Mouse (Mus musculus) stomach, embryonic 15.5 days (tissue): ENCODE results near the gene Aldh3b1. TPM values are rescaled to one million over a fixed set of nuclear protein-coding genes. Genes with fewer than 3 reads are reported as not detected.
A peak's percentile ranks its signal among the peaks of the same experiment; 100 is the strongest.

Experiments used
- ATAC-seq: fragments of 200-750 bp; cut with Nextera tagmentation; 2 replicates; pipeline ENCODE4 v1.8.0; 2017; ENCODE audit warnings: low read depth, moderate number of reproducible peaks, moderate TSS enrichment; ENCODE audit not compliant: insufficient read depth, low FRiP score
- H3K27ac ChIP-seq: fragments of 300-500 bp; sonication (generic); 2 replicates; pipeline ENCODE4 v1.5.1; 2015; ENCODE audit warnings: mild to moderate bottlenecking, inconsistent platforms
- H3K27me3 ChIP-seq: fragments of 300-500 bp; sonication (generic); replicated peaks from 2 replicates; pipeline ENCODE4 v1.6.1; 2015; ENCODE audit warnings: inconsistent platforms
- H3K36me3 ChIP-seq: fragments of 300-500 bp; sonication (generic); 2 replicates; pipeline ENCODE4 v1.6.1; 2015; ENCODE audit warnings: inconsistent platforms
- H3K4me1 ChIP-seq: fragments of 300-500 bp; sonication (generic); 2 replicates; pipeline ENCODE4 v1.6.1; 2015; ENCODE audit warnings: inconsistent platforms
- H3K4me2 ChIP-seq: fragments of 300-500 bp; sonication (generic); 2 replicates; pipeline ENCODE4 v1.6.1; 2015; ENCODE audit warnings: mild to moderate bottlenecking, inconsistent platforms
- H3K4me3 ChIP-seq: fragments of 300-500 bp; sonication (generic); replicated peaks from 2 replicates; pipeline ENCODE4 v1.5.1; 2015; ENCODE audit warnings: inconsistent platforms
- H3K9ac ChIP-seq: fragments of 300-500 bp; sonication (generic); 2 replicates; pipeline ENCODE4 v1.6.1; 2015; ENCODE audit warnings: inconsistent platforms
- H3K9me3 ChIP-seq: fragments of 300-500 bp; sonication (generic); 2 replicates; pipeline ENCODE4 v1.6.1; 2016; ENCODE audit warnings: inconsistent platforms
- WGBS: fragments of 180-500 bp; shearing (Covaris S2); methylation state at CpG from one replicate; pipeline ENCODE4 v1.1.7; 2015; 5-methylcytosine and 5-hydroxymethylcytosine counted together
- polyA plus RNA-seq: library from polyadenylated mRNA; unstranded; fragments of >200 nt; fragmentation: Nextera tagmentation; extraction: Ambion mirVana; gene quantifications from 2 replicates; pipeline ENCODE4 v1.2.1, GENCODE M21; 2015

The Aldh3b1 gene
- polyA plus RNA-seq, 1 experiment from 2014 or later: 3.6 TPM

DNA sequence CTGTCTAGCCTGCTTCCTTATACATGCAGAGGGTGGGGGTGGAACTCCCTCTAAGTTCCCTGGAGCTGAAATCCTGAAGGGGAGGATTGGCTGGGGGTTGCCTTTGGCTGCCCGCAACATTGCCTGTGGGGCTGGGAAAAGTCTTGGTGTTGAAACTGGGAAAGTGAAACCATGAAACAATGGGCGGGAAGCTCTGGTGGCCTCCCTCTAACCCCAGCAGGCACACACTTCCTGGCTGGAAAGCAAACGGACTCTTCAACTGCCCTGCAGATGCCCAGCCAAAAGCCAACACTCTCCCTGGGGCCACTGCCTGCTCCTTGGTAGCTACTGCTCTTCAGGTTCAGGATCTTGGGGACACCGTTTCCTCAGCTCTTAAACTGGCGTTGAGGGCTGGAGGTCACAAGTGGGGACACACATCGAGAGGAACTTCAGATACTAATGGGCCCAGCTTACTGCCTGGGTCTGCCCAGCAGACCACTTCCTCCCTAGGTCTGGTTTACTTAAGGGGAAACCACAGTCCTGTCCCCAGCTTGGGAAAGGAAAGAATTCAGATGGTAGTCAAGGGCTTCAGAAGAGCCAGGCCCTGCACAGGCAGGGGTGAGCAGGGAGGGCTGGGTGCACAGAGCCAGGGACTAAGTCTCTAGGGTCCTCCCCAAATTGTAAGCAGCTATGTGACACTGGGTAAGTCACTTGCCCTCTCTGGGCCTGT lies 24.2 kb downstream of the Aldh3b1 start:
- Histone ChIP-seq H3K4me1 (peaks cover 34% of the 10 kb centered on the region), H3K27me3 (no peaks in the 10 kb centered on the region), H3K9me3 (no peaks in the 10 kb centered on the region), H3K9ac (peak overlapping the region; percentile 26; the same call in 1 of the 2 replicates), H3K4me2 (peak overlapping the region; percentile 90), H3K4me3 (peak overlapping the region; percentile 78), H3K36me3 (peaks cover 28% of the 10 kb centered on the region), H3K27ac (peak overlapping the region; percentile 84)
- 29% methylated on average over 6 of the region's 6 CpGs for WGBS
- 0 out of 2 replicates have a peak, but pooled peaks have one; percentile 2 for ATAC-seq

DNA sequence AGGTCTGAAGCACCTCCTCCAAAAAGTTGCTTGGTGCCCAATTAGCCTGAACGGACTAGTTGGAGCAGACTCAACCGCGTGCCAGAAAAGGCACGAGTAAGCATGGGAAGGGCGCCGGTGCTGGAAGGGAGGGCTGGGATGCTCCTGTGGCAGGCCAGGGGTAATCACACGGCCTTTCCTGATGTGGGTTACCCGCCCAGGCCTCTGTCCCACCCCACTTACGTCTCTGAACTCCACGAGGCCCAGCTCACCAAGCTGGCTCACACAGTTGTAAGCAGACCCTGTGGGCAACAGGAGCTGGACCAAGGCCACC lies 25.3 kb downstream of the Aldh3b1 start:
- Histone ChIP-seq H3K36me3 (peaks cover 25% of the 10 kb centered on the region), H3K4me2 (peak overlapping the region; percentile 90; the same call in 1 of the 2 replicates), H3K9me3 (no peaks in the 10 kb centered on the region), H3K4me1 (peaks cover 34% of the 10 kb centered on the region), H3K27ac (no peak overlapping the region), H3K9ac (no peak overlapping the region), H3K4me3 (no peak overlapping the region), H3K27me3 (no peaks in the 10 kb centered on the region)
- WGBS: 69% methylated on average over 10 of the region's 10 CpGs
- no peak for ATAC-seq

DNA sequence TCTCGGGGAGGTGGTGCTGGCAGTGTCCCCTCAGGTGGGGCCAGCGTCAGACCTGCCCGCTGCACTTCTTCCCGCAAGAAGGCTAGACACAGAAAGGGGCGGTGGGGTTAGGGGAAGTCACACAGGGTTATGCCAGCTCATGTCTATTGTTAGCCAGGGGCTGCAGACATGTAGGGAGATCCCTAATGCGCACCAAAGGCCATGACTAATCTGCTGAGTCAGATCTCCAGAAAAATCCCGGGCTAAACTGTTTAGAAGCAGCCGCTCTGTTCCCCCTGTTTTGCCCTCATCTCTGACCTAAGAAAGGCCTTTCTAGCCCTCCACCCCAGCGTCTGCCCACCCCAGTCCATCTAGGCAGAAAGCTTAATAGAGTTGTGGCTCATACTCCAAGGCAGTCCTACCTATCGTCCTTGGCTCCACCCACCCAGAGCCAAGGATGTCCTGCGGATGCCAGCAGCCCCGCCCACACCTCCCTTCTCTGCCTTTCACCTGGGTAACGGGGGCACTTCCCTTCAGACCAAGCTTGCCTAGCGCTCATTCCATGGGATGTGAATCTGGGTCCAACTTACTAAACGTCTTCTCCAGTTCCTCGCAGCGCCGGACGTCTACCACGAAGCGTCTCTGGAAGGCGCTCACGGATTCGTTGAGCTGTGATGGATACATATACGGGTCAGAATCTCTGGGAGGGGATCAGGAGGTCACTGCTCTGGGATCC lies 25.8 kb downstream of the Aldh3b1 start:
- Histone ChIP-seq H3K27me3 (no peaks in the 10 kb centered on the region), H3K9me3 (no peaks in the 10 kb centered on the region), H3K36me3 (peaks cover 20% of the 10 kb centered on the region), H3K9ac (no peak overlapping the region), H3K4me1 (peaks cover 34% of the 10 kb centered on the region), H3K27ac (no peak overlapping the region), H3K4me2 (no peak overlapping the region), H3K4me3 (no peak overlapping the region)
- 78% methylated on average over 25 of the region's 25 CpGs for WGBS
- no peak for ATAC-seq

DNA sequence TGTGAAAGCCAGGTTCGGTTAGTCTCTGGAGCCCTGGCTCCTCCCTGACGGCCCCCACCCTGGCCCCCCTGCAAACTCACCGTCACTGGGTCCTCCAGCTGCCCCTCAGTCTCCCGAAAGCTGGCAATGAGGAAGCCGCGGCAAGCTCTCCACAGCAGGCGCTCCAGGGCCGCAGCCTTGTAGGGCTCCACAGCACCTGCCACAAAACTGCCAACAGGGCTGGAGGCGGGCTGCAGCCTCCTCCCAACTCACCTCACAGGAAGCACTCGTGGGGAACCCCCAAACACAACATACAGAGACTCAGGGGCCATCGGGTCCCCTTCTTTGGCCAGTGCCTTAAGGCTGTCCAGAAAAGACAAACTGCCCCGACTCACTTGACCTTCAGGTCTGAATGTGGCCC lies 26.6 kb downstream of the Aldh3b1 start:
- Histone ChIP-seq H3K4me3 (no peak overlapping the region), H3K4me1 (peaks cover 32% of the 10 kb centered on the region), H3K9me3 (no peaks in the 10 kb centered on the region), H3K27me3 (no peaks in the 10 kb centered on the region), H3K27ac (no peak overlapping the region), H3K4me2 (no peak overlapping the region), H3K36me3 (peaks cover 16% of the 10 kb centered on the region), H3K9ac (no peak overlapping the region)
- ATAC-seq: no peak
- 85% methylated on average over 12 of the region's 12 CpGs for WGBS

DNA sequence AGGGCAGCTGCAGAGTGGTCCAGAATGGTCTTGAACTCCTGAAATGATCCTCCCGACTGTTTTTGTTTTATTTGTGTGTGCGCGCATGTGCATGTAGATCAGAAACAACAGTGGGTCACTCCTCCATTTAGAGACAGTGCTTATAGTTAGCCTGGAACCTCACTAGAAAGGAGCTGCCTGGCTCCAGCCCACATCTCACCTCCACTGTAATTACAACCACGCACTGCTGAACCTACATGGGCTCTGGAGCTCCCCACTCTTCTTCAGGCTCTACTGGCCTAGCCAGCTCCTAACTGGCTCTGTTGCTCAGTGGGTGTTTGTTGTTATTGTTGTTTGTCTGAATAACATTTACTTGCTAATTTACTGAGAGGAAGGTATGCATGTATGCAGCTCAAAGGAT lies 30.0 kb downstream of the Aldh3b1 start:
- WGBS: 92% methylated on average over 4 of the region's 4 CpGs
- peaks cover 28% of the 10 kb centered on the region for H3K36me3 ChIP-seq
- no peak overlapping the region for H3K27ac ChIP-seq

DNA sequence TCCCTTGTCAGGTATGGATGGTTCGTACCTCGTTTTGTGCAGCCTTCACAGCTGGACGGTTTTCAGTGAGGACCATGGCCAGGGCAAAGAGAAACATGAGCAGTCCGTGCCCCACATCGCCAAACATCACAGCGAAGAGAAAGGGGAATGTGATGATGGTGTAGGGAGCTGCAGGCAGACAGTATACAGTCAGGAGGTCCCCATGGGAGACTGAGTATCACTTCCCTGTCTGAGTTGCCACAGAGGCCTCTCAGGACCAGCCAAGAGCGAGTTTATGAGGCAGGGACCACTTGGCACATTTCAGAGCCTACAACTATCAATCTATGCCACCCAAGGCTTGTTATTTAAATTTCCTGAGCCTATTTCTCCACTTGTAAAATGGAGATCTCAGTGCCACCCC lies 30.7 kb downstream of the Aldh3b1 start:
- Histone ChIP-seq H3K36me3 (peaks cover 25% of the 10 kb centered on the region), H3K4me3 (no peak overlapping the region), H3K4me2 (no peak overlapping the region), H3K27ac (no peak overlapping the region), H3K27me3 (no peaks in the 10 kb centered on the region), H3K4me1 (no peaks in the 10 kb centered on the region), H3K9me3 (no peaks in the 10 kb centered on the region), H3K9ac (no peak overlapping the region)
- 84% methylated on average over 7 of the region's 7 CpGs for WGBS
- no peak for ATAC-seq

More for the DNA sequence above, 30.0 kb downstream of the Aldh3b1 start:
- Histone ChIP-seq H3K9me3 (no peaks in the 10 kb centered on the region), H3K27me3 (no peaks in the 10 kb centered on the region), H3K4me3 (no peak overlapping the region), H3K4me2 (no peak overlapping the region), H3K9ac (no peak overlapping the region), H3K4me1 (peaks cover 6% of the 10 kb centered on the region; the same call in 1 of the 2 replicates)
- no peak for ATAC-seq

DNA sequence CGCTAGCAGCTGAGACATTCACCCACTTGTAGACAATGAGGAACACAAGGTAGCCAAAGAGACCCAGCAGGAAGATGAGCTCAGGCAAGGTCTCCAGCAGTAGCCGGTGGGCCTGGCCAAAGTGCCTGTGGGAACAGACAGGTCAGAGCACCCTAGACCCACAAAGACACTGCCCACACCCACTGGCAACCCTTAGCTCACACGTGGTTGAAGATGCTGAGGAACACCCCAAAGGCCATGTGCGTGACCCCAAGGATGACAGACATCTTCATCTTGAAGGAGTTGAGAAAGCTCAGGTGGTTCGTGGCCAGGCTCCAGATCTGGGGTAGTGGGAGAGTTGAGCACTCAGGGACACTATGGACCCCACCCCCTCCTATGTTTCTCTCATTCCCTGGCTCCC lies 32.1 kb downstream of the Aldh3b1 start:
- 88% methylated on average over 5 of the region's 5 CpGs for whole genome bisulfite sequencing
- Histone ChIP-seq H3K9me3 (no peaks in the 10 kb centered on the region), H3K9ac (no peak overlapping the region), H3K27ac (no peak overlapping the region), H3K36me3 (peaks cover 30% of the 10 kb centered on the region), H3K27me3 (no peaks in the 10 kb centered on the region), H3K4me3 (no peak overlapping the region), H3K4me2 (no peak overlapping the region), H3K4me1 (no peaks in the 10 kb centered on the region)
- no peak for ATAC-seq

DNA sequence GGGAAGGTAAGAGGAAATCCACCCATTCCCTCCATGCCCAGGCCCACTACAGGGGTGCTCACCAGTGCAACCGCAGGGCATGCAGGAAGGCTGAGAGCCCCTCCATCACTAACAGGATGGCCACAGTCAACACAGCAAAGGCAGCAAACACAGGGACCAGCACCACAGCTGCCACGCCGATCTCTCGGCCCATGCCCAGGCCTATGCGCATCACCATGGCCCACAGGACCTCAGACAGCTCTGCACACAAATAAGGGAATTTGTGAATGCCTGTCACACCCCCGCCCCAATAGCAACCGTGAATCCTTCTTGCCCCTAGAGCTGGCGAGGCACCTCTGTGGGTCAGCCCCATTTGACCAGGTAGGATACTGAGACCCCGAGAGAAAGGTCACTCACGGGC lies 33.4 kb downstream of the Aldh3b1 start:
- ATAC-seq: no peak
- 92% methylated on average over 10 of the region's 10 CpGs for WGBS
- no peaks in the 10 kb centered on the region for H3K4me1 ChIP-seq
- H3K36me3 ChIP-seq: peaks cover 27% of the 10 kb centered on the region
- no peaks in the 10 kb centered on the region for H3K27me3 ChIP-seq
- H3K27ac ChIP-seq: no peak overlapping the region
- H3K9ac ChIP-seq: no peak overlapping the region
- H3K9me3 ChIP-seq: no peaks in the 10 kb centered on the region
- no peak overlapping the region for H3K4me2 ChIP-seq
- no peak overlapping the region for H3K4me3 ChIP-seq

DNA sequence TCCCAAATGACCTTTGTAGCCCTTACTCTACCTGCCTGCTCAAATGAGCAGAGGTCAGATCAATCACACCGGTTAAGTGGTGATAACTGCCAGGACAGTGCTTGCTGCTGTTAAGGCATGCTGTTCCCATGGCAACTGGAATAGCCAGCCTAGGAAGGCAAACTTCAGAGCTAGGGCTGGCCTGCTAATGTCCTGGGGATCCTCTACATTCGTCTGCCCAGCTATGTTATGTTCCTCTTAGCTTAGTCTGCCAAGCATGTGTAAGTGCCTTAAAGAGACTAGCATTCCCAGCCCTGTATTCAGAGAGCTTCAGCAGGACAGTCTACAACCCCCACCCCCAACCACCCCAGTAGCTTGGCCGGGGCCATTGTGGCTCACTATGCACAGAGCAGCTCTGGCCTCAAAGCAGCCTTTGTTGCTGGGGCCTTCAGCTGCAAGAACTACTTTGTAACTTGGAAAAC lies 34.4 kb downstream of the Aldh3b1 start:
- 32% methylated on average over 3 of the region's 3 CpGs for WGBS
- peaks cover 34% of the 10 kb centered on the region for H3K36me3 ChIP-seq
- no peak overlapping the region for H3K4me3 ChIP-seq
- no peak overlapping the region for H3K27ac ChIP-seq
- H3K9ac ChIP-seq: no peak overlapping the region
- no peaks in the 10 kb centered on the region for H3K27me3 ChIP-seq
- ATAC-seq: no peak
- no peaks in the 10 kb centered on the region for H3K4me1 ChIP-seq
- no peaks in the 10 kb centered on the region for H3K9me3 ChIP-seq
- H3K4me2 ChIP-seq: no peak overlapping the region

DNA sequence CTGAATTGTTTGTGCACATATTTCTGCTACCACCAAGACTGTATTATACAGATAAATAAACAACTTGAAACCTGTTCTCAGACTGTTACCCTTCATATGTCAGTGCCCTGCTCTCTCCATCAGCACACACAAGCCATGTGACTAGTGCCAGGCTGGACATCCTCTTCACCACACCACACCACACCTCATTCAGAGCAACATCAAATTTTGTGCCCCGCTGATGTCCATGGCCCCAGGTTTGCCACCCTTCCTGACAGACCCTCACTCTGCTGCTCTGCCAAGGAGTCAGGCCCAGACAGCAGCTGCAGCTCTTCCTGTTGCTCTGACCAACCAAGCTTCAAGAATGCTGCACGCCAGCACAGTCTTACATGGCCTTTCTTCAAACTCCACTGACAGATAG lies 35.3 kb downstream of the Aldh3b1 start:
- Histone ChIP-seq H3K27ac (no peak overlapping the region), H3K27me3 (no peaks in the 10 kb centered on the region), H3K4me2 (no peak overlapping the region), H3K9me3 (no peaks in the 10 kb centered on the region), H3K4me3 (no peak overlapping the region), H3K9ac (no peak overlapping the region), H3K36me3 (peaks cover 33% of the 10 kb centered on the region), H3K4me1 (no peaks in the 10 kb centered on the region)
- ATAC-seq: no peak
- WGBS: 81% methylated on average over 2 of the region's 2 CpGs

DNA sequence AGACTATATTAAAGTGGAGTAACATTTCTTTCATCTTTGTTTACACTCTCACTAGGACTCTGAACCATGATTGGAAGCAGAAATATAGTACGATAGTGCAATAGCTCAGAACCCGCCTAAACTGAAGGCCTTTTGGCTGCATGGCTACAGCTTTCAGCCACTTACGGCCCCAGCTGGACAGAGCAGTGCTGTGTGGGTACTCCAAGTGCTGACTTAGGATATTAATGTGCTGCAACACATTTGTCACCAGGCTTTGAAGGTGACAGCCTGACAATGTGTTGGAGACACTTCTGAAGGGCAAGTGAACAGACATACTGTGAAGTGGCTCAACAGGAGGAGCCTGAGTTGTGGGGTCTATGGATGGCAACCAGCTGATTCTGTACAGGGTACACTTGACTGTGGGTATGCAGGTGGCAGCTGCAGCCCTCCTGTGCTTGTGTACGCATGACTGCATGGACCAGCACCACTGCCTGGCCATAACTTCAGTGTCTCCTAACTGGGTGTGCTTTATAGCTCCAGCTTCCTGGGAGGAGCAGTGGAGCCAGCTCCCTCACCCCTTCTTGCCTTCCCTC lies 36.0 kb downstream of the Aldh3b1 start:
- Histone ChIP-seq H3K36me3 (peaks cover 37% of the 10 kb centered on the region), H3K4me3 (no peak overlapping the region), H3K4me2 (no peak overlapping the region), H3K9ac (no peak overlapping the region), H3K4me1 (no peaks in the 10 kb centered on the region), H3K9me3 (no peaks in the 10 kb centered on the region), H3K27me3 (no peaks in the 10 kb centered on the region), H3K27ac (no peak overlapping the region)
- 84% methylated on average over 4 of the region's 4 CpGs for WGBS
- ATAC-seq: no peak

DNA sequence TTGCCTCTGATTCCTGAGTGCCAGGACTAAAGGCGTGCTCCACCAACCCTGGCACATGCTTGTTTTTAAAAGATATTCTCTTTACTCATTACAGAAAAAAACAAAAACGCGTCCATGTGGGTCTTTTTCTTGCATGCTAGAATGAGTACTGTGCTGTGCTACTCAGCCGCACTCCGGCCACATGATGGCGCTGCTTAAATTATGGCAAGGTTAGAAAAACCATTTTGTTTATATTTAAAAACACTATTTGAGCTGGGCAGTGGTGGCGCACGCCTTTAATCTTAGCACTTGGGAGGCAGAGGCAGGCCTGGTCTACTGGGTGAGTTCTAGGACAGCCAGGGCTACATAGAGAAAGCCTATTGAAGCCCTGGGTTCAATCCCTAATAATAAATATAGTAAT lies 39.4 kb downstream of the Aldh3b1 start:
- Histone ChIP-seq H3K27ac (no peak overlapping the region), H3K36me3 (peaks cover 27% of the 10 kb centered on the region), H3K27me3 (no peaks in the 10 kb centered on the region), H3K9ac (no peak overlapping the region), H3K9me3 (no peaks in the 10 kb centered on the region), H3K4me2 (no peak overlapping the region), H3K4me3 (no peak overlapping the region), H3K4me1 (no peaks in the 10 kb centered on the region)
- ATAC-seq: no peak
- 76% methylated on average over 8 of the region's 8 CpGs for WGBS
